Mouse (Mus musculus) neural tube, embryonic 15.5 days (tissue): ENCODE measurements around the gene Mavs. TPM values are rescaled to one million over a fixed set of nuclear protein-coding genes. Genes with fewer than 3 reads are reported as not detected.

Experiments
- ATAC-seq: fragments of 200-750 bp; cut with Nextera tagmentation; 2 replicates; pipeline ENCODE4 v1.8.0; 2017; ENCODE audit warnings: mild to moderate bottlenecking, moderate TSS enrichment, moderate library complexity; ENCODE audit not compliant: low FRiP score
- H3K27ac ChIP-seq: fragments of 300-500 bp; sonication (generic); replicated peaks from 2 replicates; pipeline ENCODE4 v1.5.1; 2015; ENCODE audit warnings: mild to moderate bottlenecking, inconsistent platforms
- H3K27me3 ChIP-seq: fragments of 300-500 bp; sonication (generic); replicated peaks from 2 replicates; pipeline ENCODE4 v1.6.1; 2015; ENCODE audit warnings: inconsistent platforms
- H3K36me3 ChIP-seq: fragments of 300-500 bp; sonication (generic); 2 replicates; pipeline ENCODE4 v1.6.1; 2015; ENCODE audit warnings: inconsistent platforms
- H3K4me1 ChIP-seq: fragments of 300-500 bp; sonication (generic); 2 replicates; pipeline ENCODE4 v1.6.1; 2015; ENCODE audit warnings: inconsistent platforms
- H3K4me2 ChIP-seq: fragments of 300-500 bp; sonication (generic); 2 replicates; pipeline ENCODE4 v1.6.1; 2015; ENCODE audit warnings: inconsistent platforms, mild to moderate bottlenecking, moderate library complexity
- H3K4me3 ChIP-seq: fragments of 300-500 bp; sonication (generic); replicated peaks from 2 replicates; pipeline ENCODE4 v1.5.1; 2015; ENCODE audit warnings: mild to moderate bottlenecking, inconsistent platforms
- H3K9ac ChIP-seq: fragments of 300-500 bp; sonication (generic); replicated peaks from 2 replicates; pipeline ENCODE4 v1.6.1; 2015; ENCODE audit warnings: mild to moderate bottlenecking, inconsistent platforms
- H3K9me3 ChIP-seq: fragments of 300-500 bp; sonication (generic); replicated peaks from 2 replicates; pipeline ENCODE4 v1.6.1; 2016; ENCODE audit warnings: inconsistent platforms
- WGBS: fragments of 180-500 bp; shearing (Covaris S2); methylation state at CpG from one replicate; pipeline ENCODE4 v1.1.7; 2015; ENCODE audit warnings: mixed read lengths; 5-methylcytosine and 5-hydroxymethylcytosine counted together
- microRNA-seq: library from miRNA; unstranded; fragments of <30 nt; microRNA quantifications from one replicate; pipeline ENCODE4, GENCODE M21; 2017
- polyA plus RNA-seq: library from polyadenylated mRNA; unstranded; fragments of >200 nt; fragmentation: Nextera tagmentation; extraction: Ambion mirVana; gene quantifications from 2 replicates; pipeline ENCODE4 v1.2.1, GENCODE M21; 2015

The Mavs gene
- polyA plus RNA-seq, 1 experiment from 2014 or later: 6.4 TPM

DNA sequence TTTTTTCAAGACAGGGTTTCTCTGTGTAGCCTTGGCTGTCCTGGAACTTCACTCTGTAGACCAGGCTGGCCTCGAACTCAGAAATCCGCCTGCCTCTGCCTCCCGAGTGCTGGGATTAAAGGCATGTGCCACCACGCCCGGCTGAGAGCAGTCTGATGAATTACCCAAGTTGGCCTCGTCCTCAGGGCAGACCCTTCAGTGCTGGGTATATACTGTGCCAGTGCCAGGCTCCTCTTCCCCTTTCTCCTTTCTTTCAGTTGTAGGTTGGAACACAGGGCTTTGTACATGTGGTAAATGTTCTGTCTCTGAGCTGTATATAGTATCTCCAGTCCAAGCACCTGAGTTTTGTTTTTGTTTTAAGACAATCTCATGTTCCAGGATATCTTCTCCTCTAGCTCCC, 30.2 kb downstream of the Mavs start:
- Histone ChIP-seq H3K4me2 (peak overlapping the region; percentile 80), H3K4me3 (peak overlapping the region; percentile 65), H3K27ac (no peak overlapping the region), H3K36me3 (no peaks in the 10 kb centered on the region), H3K9me3 (no peaks in the 10 kb centered on the region), H3K4me1 (peaks cover 33% of the 10 kb centered on the region), H3K9ac (no peak overlapping the region), H3K27me3 (no peaks in the 10 kb centered on the region)
- WGBS: 60% methylated on average over 6 of the region's 6 CpGs
- ATAC-seq: no peak

GRCm38 (mm10) chr2:131265056-131265455, 31.2 kb downstream of the Mavs start:
- Histone ChIP-seq H3K27ac (no peak overlapping the region), H3K4me1 (peaks cover 33% of the 10 kb centered on the region), H3K9me3 (no peaks in the 10 kb centered on the region), H3K36me3 (no peaks in the 10 kb centered on the region), H3K27me3 (no peaks in the 10 kb centered on the region), H3K4me3 (no peak overlapping the region), H3K4me2 (no peak overlapping the region), H3K9ac (no peak overlapping the region)
- ATAC-seq: no peak
- 90% methylated on average over 2 of the region's 2 CpGs for WGBS

GRCm38 (mm10) chr2:131275493-131275892, 41.6 kb downstream of the Mavs start:
- ATAC-seq: no peak
- no peak overlapping the region for H3K4me3 ChIP-seq
- no peaks in the 10 kb centered on the region for H3K9me3 ChIP-seq
- peaks cover 45% of the 10 kb centered on the region for H3K36me3 ChIP-seq
- no peaks in the 10 kb centered on the region for H3K4me1 ChIP-seq
- no peak overlapping the region for H3K9ac ChIP-seq
- H3K27ac ChIP-seq: no peak overlapping the region
- H3K4me2 ChIP-seq: no peak overlapping the region
- WGBS: 93% methylated on average over 3 of the region's 3 CpGs
- no peaks in the 10 kb centered on the region for H3K27me3 ChIP-seq

DNA sequence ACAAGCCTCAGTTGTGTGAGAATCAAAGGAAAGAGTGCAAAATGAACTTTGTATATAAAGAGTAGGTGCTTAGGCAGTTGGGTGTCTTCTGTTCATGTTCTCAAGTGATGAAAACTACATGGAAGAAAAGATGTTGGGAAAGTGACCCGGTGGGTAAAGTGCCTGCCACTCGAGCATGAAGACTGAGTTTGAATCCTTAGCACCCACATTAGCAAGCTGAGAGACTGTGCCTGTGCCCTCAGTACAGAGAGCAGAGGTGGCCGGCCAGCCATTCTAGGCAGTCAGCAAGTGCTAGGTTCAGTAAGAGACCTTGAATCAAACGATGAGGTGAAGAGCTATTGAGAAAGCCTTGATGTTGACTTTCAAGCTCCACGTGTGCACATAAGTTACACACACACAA, 42.9 kb downstream of the Mavs start:
- Histone ChIP-seq H3K27ac (no peak overlapping the region), H3K9ac (no peak overlapping the region), H3K4me2 (no peak overlapping the region), H3K36me3 (peaks cover 52% of the 10 kb centered on the region), H3K9me3 (no peaks in the 10 kb centered on the region), H3K4me1 (no peaks in the 10 kb centered on the region), H3K4me3 (no peak overlapping the region), H3K27me3 (no peaks in the 10 kb centered on the region)
- WGBS: 97% methylated on average over 5 of the region's 5 CpGs
- ATAC-seq: no peak

DNA sequence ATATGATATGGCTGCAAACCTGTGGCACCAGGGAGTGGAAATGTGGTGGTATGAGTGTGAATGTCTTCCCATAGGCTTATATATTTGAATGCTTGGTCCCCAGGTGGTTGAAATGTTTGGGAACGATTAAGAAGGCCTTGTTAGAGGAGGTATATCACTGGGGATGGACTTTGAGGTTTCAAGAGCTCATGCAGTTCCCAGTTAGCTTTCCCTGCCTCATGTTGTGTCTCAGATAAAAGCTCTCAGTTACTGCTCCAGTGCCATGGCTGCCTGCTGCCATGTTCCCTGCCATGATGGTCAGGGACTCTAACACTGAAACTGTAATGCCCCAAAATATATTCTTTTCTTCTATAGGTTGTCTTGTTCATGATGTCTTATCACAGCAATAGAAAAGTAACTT, 47.7 kb downstream of the Mavs start:
- no peak overlapping the region for H3K4me3 ChIP-seq
- WGBS: 86% methylated on average over 1 of the region's 1 CpGs

GRCm38 (mm10) chr2:131286276-131286675, 52.4 kb downstream of the Mavs start:
- Histone ChIP-seq H3K4me2 (no peak overlapping the region), H3K27me3 (no peaks in the 10 kb centered on the region), H3K9ac (no peak overlapping the region), H3K36me3 (peaks cover 23% of the 10 kb centered on the region), H3K4me1 (no peaks in the 10 kb centered on the region), H3K9me3 (no peaks in the 10 kb centered on the region), H3K27ac (no peak overlapping the region), H3K4me3 (no peak overlapping the region)
- 96% methylated on average over 1 of the region's 1 CpGs for WGBS
- no peak for ATAC-seq

More for the DNA sequence above, 47.7 kb downstream of the Mavs start:
- no peak for ATAC-seq
- Histone ChIP-seq H3K9ac (no peak overlapping the region), H3K4me2 (no peak overlapping the region), H3K36me3 (peaks cover 38% of the 10 kb centered on the region), H3K27me3 (no peaks in the 10 kb centered on the region), H3K27ac (no peak overlapping the region), H3K4me1 (no peaks in the 10 kb centered on the region), H3K9me3 (no peaks in the 10 kb centered on the region)

GRCm38 (mm10) chr2:131290669-131291068, 56.8 kb downstream of the Mavs start:
- H3K27ac ChIP-seq: no peak overlapping the region
- no peak overlapping the region for H3K4me3 ChIP-seq
- H3K4me2 ChIP-seq: no peak overlapping the region
- H3K36me3 ChIP-seq: peaks cover 40% of the 10 kb centered on the region
- H3K9me3 ChIP-seq: no peaks in the 10 kb centered on the region
- H3K9ac ChIP-seq: no peak overlapping the region
- H3K27me3 ChIP-seq: no peaks in the 10 kb centered on the region
- no peak for ATAC-seq
- no peaks in the 10 kb centered on the region for H3K4me1 ChIP-seq

- Histone ChIP-seq H3K36me3 (peaks cover 57% of the 10 kb centered on the region), H3K27ac (no peak overlapping the region), H3K4me2 (no peak overlapping the region), H3K9me3 (no peaks in the 10 kb centered on the region), H3K4me1 (no peaks in the 10 kb centered on the region), H3K9ac (no peak overlapping the region), H3K4me3 (no peak overlapping the region), H3K27me3 (no peaks in the 10 kb centered on the region)
- 76% methylated on average over 2 of the region's 2 CpGs for WGBS
- ATAC-seq: no peak
Observed at GRCm38 (mm10) chr2:131296746-131297261, 62.9 kb downstream of the Mavs start.

Small RNA genes lying within 50 kb of the gene (microRNA-seq; reads per million reads assigned to microRNA genes)
- gene Mir103-2: 39.1 reads per million, percentile 40 among the genes with 10 or more reads in this experiment

Other genes starting within 250 kb of the Mavs start
- 46.4 and 52.1 TPM in 2 replicates for gene Gfra4, start 191.0 kb upstream of the Mavs start, polyA plus RNA-seq
- gene Adam33, start 170.2 kb upstream of the Mavs start, polyA plus RNA-seq: 2.0 and 2.9 TPM in 2 replicates
- gene Siglec1, start 147.3 kb upstream of the Mavs start, polyA plus RNA-seq: 0.23 and 0.36 TPM in 2 replicates
- gene Hspa12b, start 106.8 kb upstream of the Mavs start, polyA plus RNA-seq: 6.0 and 7.7 TPM in 2 replicates
- gene Gm11037, start 100.6 kb upstream of the Mavs start, polyA plus RNA-seq: not detected in 2 replicates
- 79.1 and 83.2 TPM in 2 replicates for gene 1700037H04Rik, start 74.0 kb upstream of the Mavs start, polyA plus RNA-seq
- gene Cenpb, start 54.0 kb upstream of the Mavs start, polyA plus RNA-seq: 11.5 and 12.6 TPM in 2 replicates
- gene Cdc25b, start 47.1 kb upstream of the Mavs start, polyA plus RNA-seq: 21.0 and 31.3 TPM in 2 replicates
- gene Spef1, start 46.8 kb upstream of the Mavs start, polyA plus RNA-seq: 7.6 and 8.0 TPM in 2 replicates
- gene Ap5s1, start 27.0 kb upstream of the Mavs start, polyA plus RNA-seq: 33.6 and 35.2 TPM in 2 replicates
- gene Pank2, start 28.4 kb downstream of the Mavs start, polyA plus RNA-seq: 22.8 and 23.6 TPM in 2 replicates
- 13.2 and 14.9 TPM in 2 replicates for gene Rnf24, start 118.8 kb downstream of the Mavs start, polyA plus RNA-seq